Mouse (Mus musculus): Measurements from ENCODE around the gene Megf11. TPM values are rescaled to one million over a fixed set of nuclear protein-coding genes. Genes with fewer than 3 reads are reported as not detected.

The Megf11 gene
- 0.51 TPM for polyA plus RNA-seq (2017; shearing (Covaris generic))

DNA sequence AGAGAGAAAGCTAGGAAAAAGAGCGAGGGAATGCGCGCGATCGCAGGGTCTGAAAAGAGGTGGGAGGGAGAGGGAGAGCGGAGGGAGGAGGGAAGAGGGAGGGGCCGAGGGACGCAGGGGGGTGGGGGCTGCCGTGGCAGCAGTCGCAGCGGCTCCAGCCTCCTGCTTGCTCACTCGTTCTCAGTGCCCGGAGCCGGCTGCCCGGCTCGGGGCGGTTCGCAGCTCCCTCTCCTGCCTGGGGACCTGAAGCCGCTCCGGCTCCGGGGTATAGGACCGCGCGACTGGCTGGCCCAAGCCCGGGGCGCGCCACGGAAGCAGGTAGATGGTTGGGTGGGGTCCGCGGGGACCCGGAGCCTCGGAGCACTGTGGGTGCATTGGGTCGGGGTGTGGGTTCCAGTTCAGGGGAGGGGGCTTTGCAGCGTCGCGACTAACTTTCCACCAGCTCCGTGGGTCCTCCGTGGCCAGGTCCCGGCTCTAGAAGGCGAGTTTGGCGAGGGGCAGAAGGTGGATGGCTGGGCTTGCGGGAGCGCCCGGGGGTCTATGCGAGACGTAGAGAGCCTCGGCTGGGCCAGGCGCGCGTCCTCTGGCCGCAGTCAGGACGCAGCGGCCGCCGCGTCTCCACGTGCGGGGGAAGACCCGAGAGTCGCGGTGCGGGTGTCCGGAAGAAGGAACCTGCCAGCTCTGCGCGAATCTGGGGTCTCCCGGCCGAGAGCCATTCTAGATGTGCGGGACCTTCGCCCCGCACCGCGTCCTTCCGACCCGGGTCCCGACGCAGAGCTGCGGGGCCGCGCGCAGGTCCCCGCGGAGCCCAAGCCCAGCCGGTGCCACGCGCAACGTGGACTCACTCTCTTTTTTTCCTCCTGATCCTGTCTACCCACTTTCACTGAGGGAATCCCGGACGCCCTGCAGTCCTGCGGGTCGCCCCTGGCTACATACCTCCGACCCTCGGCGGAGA, at the start of gene Megf11:
TSS of gene Megf11 (plus strand) at position 116 of the 955 bp plus-strand sequence.

DNA sequence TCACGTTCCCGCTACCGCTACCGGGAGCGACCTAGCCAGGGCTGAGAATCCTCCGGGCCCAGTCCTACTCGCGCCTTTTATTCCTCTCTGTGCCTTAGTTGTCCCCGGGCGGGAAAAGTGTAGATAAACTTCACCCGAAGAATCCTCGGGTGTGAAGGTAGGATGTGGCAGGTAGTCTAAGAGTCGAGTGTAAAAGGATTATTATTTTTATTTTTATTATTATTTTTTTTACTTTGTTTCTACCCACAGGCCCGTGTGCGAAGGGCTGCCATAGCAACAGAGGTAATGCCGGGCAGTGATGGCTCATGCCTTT, 44.2 kb upstream of the Megf11 start, which contains the start of gene Dis3l:
TSS of gene Dis3l (minus strand) at position 35 of the 313 bp plus-strand sequence.

GRCm38 (mm10) chr9:64737406-64738201, 352.2 kb downstream of the Megf11 start, which contains the start of gene Rab11a:
Rab11a (minus strand) TSS chr9:64737758.

Other genes with a start within 250 kb of the Megf11 start
- 6.5 TPM for gene Zwilch, start 212.5 kb upstream of the Megf11 start, polyA plus RNA-seq (2017; shearing (Covaris generic))
- 1,466 TPM for gene Rpl4, start 212.3 kb upstream of the Megf11 start, polyA plus RNA-seq (2017; shearing (Covaris generic))
- gene Snapc5, start 206.4 kb upstream of the Megf11 start, polyA plus RNA-seq (2017; shearing (Covaris generic)), result 65.2 TPM
- gene Uchl4, start 150.4 kb upstream of the Megf11 start, polyA plus RNA-seq (2017; shearing (Covaris generic)), result 11.8 TPM
- 85.7 TPM for gene Map2k1, start 132.0 kb upstream of the Megf11 start, polyA plus RNA-seq (2017; shearing (Covaris generic))
- 49.4 TPM for gene Tipin, start 104.0 kb upstream of the Megf11 start, polyA plus RNA-seq (2017; shearing (Covaris generic))
- gene Dis3l, start 44.3 kb upstream of the Megf11 start, polyA plus RNA-seq (2017; shearing (Covaris generic)), result 21.8 TPM